Mouse (Mus musculus): ENCODE measurements around the gene Ackr4. TPM values are rescaled to one million over a fixed set of nuclear protein-coding genes. Genes with fewer than 3 reads are reported as not detected.

Ackr4 gene
- polyA plus RNA-seq, 1 experiment from 2014 or later: 1.2 TPM

- Histone ChIP-seq H3K36me3 (ENCODE audit: control insufficient read depth, insufficient read depth, low read length) (no peaks in the 10 kb centered on the region), H3K9ac (ENCODE audit: low read length) (no peak overlapping the region), H3K9me3 (ENCODE audit: control insufficient read depth, low read length) (no peaks in the 10 kb centered on the region), H3K4me3 (ENCODE audit: low read depth, low read length) (no peak overlapping the region), H3K4me1 (replicated peaks; ENCODE audit: control insufficient read depth, insufficient read depth, low read length) (no peaks in the 10 kb centered on the region), H3K27me3 (replicated peaks; ENCODE audit: control insufficient read depth, insufficient read depth, low read length) (no peaks in the 10 kb centered on the region), H3K27ac (ENCODE audit: low read depth) (no peak overlapping the region), H3K4me2 (ENCODE audit: low read length) (no peak overlapping the region)
- ATAC-seq (replicated peaks; ENCODE audit: low FRiP score, low TSS enrichment, low read depth): no peak
- WGBS: 50% methylated on average over 5 of the region's 5 CpGs
- peak; percentile 66 for DNase-seq (ENCODE audit: low spot score)
Measured at GRCm38 (mm10) chr9:104079379-104079778, 47.4 kb downstream of the Ackr4 start.

GRCm38 (mm10) chr9:104078780-104079179, 48.0 kb downstream of the Ackr4 start:
- H3K4me2 ChIP-seq (ENCODE audit: low read length): no peak overlapping the region
- DNase-seq (ENCODE audit: low spot score) (no peak), ATAC-seq (replicated peaks; ENCODE audit: low FRiP score, low TSS enrichment, low read depth) (no peak)
- no peak overlapping the region for H3K27ac ChIP-seq (ENCODE audit: low read depth)
- H3K9ac ChIP-seq (ENCODE audit: low read length): no peak overlapping the region
- no peaks in the 10 kb centered on the region for H3K4me1 ChIP-seq (replicated peaks; ENCODE audit: control insufficient read depth, insufficient read depth, low read length)
- 100% methylated on average over 1 of the region's 1 CpGs for whole genome bisulfite sequencing
- H3K9me3 ChIP-seq (ENCODE audit: control insufficient read depth, low read length): no peaks in the 10 kb centered on the region
- no peak overlapping the region for H3K4me3 ChIP-seq (ENCODE audit: low read depth, low read length)
- no peaks in the 10 kb centered on the region for H3K36me3 ChIP-seq (ENCODE audit: control insufficient read depth, insufficient read depth, low read length)
- no peaks in the 10 kb centered on the region for H3K27me3 ChIP-seq (replicated peaks; ENCODE audit: control insufficient read depth, insufficient read depth, low read length)

GRCm38 (mm10) chr9:104075808-104076207, 50.9 kb downstream of the Ackr4 start:
- no peak overlapping the region for H3K4me2 ChIP-seq (ENCODE audit: low read length)
- no peak overlapping the region for H3K9ac ChIP-seq (ENCODE audit: low read length)
- WGBS: 60% methylated on average over 2 of the region's 2 CpGs
- DNase-seq (ENCODE audit: low spot score): no peak
- H3K4me1 ChIP-seq (replicated peaks; ENCODE audit: control insufficient read depth, insufficient read depth, low read length): no peaks in the 10 kb centered on the region
- no peak for ATAC-seq (replicated peaks; ENCODE audit: low FRiP score, low TSS enrichment, low read depth)
- no peaks in the 10 kb centered on the region for H3K27me3 ChIP-seq (replicated peaks; ENCODE audit: control insufficient read depth, insufficient read depth, low read length)
- no peaks in the 10 kb centered on the region for H3K9me3 ChIP-seq (ENCODE audit: control insufficient read depth, low read length)
- H3K4me3 ChIP-seq (ENCODE audit: low read depth, low read length): no peak overlapping the region
- no peak overlapping the region for H3K27ac ChIP-seq (ENCODE audit: low read depth)
- no peaks in the 10 kb centered on the region for H3K36me3 ChIP-seq (ENCODE audit: control insufficient read depth, insufficient read depth, low read length)

- Histone ChIP-seq H3K27me3 (replicated peaks; ENCODE audit: control insufficient read depth, insufficient read depth, low read length) (no peaks in the 10 kb centered on the region), H3K4me2 (ENCODE audit: low read length) (no peak overlapping the region), H3K4me3 (ENCODE audit: low read depth, low read length) (no peak overlapping the region), H3K27ac (ENCODE audit: low read depth) (no peak overlapping the region), H3K36me3 (ENCODE audit: control insufficient read depth, insufficient read depth, low read length) (no peaks in the 10 kb centered on the region), H3K4me1 (replicated peaks; ENCODE audit: control insufficient read depth, insufficient read depth, low read length) (no peaks in the 10 kb centered on the region), H3K9me3 (ENCODE audit: control insufficient read depth, low read length) (no peaks in the 10 kb centered on the region), H3K9ac (ENCODE audit: low read length) (no peak overlapping the region)
- WGBS: 72% methylated on average over 8 of the region's 8 CpGs
- DNase-seq (ENCODE audit: low spot score) (no peak), ATAC-seq (replicated peaks; ENCODE audit: low FRiP score, low TSS enrichment, low read depth) (no peak)
Measured at GRCm38 (mm10) chr9:104070863-104071604, 55.7 kb downstream of the Ackr4 start.

GRCm38 (mm10) chr9:104070241-104070640, 56.5 kb downstream of the Ackr4 start:
- no peak overlapping the region for H3K4me2 ChIP-seq (ENCODE audit: low read length)
- H3K4me3 ChIP-seq (ENCODE audit: low read depth, low read length): no peak overlapping the region
- no peak overlapping the region for H3K27ac ChIP-seq (ENCODE audit: low read depth)
- no peak overlapping the region for H3K9ac ChIP-seq (ENCODE audit: low read length)
- no peaks in the 10 kb centered on the region for H3K36me3 ChIP-seq (ENCODE audit: control insufficient read depth, insufficient read depth, low read length)
- no peaks in the 10 kb centered on the region for H3K9me3 ChIP-seq (ENCODE audit: control insufficient read depth, low read length)
- H3K4me1 ChIP-seq (replicated peaks; ENCODE audit: control insufficient read depth, insufficient read depth, low read length): no peaks in the 10 kb centered on the region
- no peaks in the 10 kb centered on the region for H3K27me3 ChIP-seq (replicated peaks; ENCODE audit: control insufficient read depth, insufficient read depth, low read length)
- DNase-seq (ENCODE audit: low spot score) (no peak), ATAC-seq (replicated peaks; ENCODE audit: low FRiP score, low TSS enrichment, low read depth) (no peak)
- WGBS: 77% methylated on average over 4 of the region's 4 CpGs

DNA sequence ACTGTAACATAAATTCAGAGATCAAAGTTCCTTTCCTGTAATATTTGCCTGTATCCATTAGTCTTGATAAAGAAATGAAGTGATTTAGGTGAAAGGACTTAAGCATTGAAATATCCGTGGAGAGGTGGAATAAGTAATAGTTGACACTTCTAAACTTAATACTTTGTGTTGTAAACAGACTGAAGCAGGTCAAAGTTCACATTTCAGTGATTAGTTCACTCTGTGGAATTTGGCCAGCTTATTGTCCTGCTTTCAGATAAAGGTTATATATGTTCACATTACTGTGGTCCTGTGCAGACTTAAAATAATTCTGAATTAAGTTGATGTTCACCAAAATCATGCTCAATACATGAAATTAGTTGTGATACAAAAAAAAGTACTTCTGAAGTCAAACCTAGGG, 62.2 kb downstream of the Ackr4 start:
- no peak for DNase-seq (ENCODE audit: low spot score)
- no peak overlapping the region for H3K4me3 ChIP-seq (ENCODE audit: low read depth, low read length)
- peaks cover 15% of the 10 kb centered on the region for H3K36me3 ChIP-seq (ENCODE audit: control insufficient read depth, insufficient read depth, low read length)
- H3K9ac ChIP-seq (ENCODE audit: low read length): no peak overlapping the region
- no peak overlapping the region for H3K4me2 ChIP-seq (ENCODE audit: low read length)
- H3K9me3 ChIP-seq (ENCODE audit: control insufficient read depth, low read length): no peaks in the 10 kb centered on the region
- 14% methylated on average over 1 of the region's 1 CpGs for WGBS
- H3K4me1 ChIP-seq (replicated peaks; ENCODE audit: control insufficient read depth, insufficient read depth, low read length): peaks cover 12% of the 10 kb centered on the region
- no peak for ATAC-seq (replicated peaks; ENCODE audit: low FRiP score, low TSS enrichment, low read depth)
- H3K27ac ChIP-seq (ENCODE audit: low read depth): no peak overlapping the region
- no peaks in the 10 kb centered on the region for H3K27me3 ChIP-seq (replicated peaks; ENCODE audit: control insufficient read depth, insufficient read depth, low read length)

- peak within 1 kb of the TSS; percentile 73 for H3K9ac ChIP-seq (ENCODE audit: low read length)
- ATAC-seq (replicated peaks; ENCODE audit: low FRiP score, low TSS enrichment, low read depth) (peak; percentile 95), DNase-seq (ENCODE audit: low spot score) (peak; percentile 96)
- WGBS: under 1% methylated on average over 30 of the region's 30 CpGs
- peaks cover 12% of the 10 kb centered on the region for H3K4me1 ChIP-seq (replicated peaks; ENCODE audit: control insufficient read depth, insufficient read depth, low read length)
- H3K27ac ChIP-seq (ENCODE audit: low read depth): peak within 1 kb of the TSS; percentile 76
- H3K4me2 ChIP-seq (ENCODE audit: low read length): peak within 1 kb of the TSS; percentile 80
- H3K27me3 ChIP-seq (replicated peaks; ENCODE audit: control insufficient read depth, insufficient read depth, low read length): no peaks in the 10 kb centered on the region
- no peaks in the 10 kb centered on the region for H3K9me3 ChIP-seq (ENCODE audit: control insufficient read depth, low read length)
- peaks cover 22% of the 10 kb centered on the region for H3K36me3 ChIP-seq (ENCODE audit: control insufficient read depth, insufficient read depth, low read length)
- H3K4me3 ChIP-seq (ENCODE audit: low read depth, low read length): peak within 1 kb of the TSS; percentile 83
Measured at GRCm38 (mm10) chr9:104063244-104063961, 63.3 kb downstream of the Ackr4 start, which contains the start of gene Acad11. Gene Acad11 (plus strand): TSS chr9:104063377.

DNA sequence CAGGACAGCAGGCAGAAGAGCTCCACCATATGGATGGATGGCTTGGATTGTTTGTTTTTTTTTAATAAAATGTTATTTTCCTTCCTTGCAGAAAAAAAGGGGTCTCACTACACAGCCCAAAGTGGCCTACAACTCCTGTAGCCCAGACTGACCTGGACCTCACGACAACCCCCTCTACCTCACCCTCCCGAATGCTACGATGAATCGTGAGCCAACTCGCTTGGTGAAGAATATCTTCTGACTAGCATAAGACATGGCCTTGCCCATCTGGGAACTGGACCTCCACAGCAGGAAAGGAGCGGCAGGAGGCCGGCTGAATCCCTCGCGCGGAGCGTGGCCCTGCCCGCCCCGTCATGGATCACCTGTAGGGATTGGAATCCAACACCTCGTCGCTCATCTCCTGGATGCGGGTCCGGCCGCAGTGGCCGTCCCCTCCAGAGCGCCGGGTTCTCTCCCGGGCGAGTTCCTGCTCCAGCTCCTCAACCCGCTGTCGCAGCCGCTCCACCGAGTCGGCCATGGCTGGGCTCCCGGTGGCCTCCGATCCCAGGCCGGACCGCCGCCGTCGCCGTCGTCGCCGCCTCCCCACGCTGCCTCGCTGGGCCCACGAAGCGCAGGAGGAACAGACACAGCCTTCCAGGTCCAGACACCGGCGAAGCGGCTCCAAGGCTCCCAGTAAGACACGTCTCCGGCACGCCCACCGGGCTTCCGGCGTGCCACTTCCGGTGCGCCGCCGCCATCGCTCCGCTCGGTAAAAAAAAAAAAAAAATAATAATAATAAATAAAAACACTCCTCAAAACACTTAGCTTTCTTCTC, 64.1 kb downstream of the Ackr4 start, which contains the start of gene Uba5:
Gene Uba5, minus strand, starts transcription at position 705 of the 814 bp plus-strand sequence.
- peak within 1 kb of the TSS; percentile 80 for H3K4me2 ChIP-seq (ENCODE audit: low read length)
- DNase-seq (ENCODE audit: low spot score): no peak
- H3K27me3 ChIP-seq (replicated peaks; ENCODE audit: control insufficient read depth, insufficient read depth, low read length): no peaks in the 10 kb centered on the region
- ATAC-seq (replicated peaks; ENCODE audit: low FRiP score, low TSS enrichment, low read depth): peak; percentile 67
- H3K36me3 ChIP-seq (ENCODE audit: control insufficient read depth, insufficient read depth, low read length): peaks cover 29% of the 10 kb centered on the region
- peak within 1 kb of the TSS; percentile 83 for H3K4me3 ChIP-seq (ENCODE audit: low read depth, low read length)
- H3K9me3 ChIP-seq (ENCODE audit: control insufficient read depth, low read length): no peaks in the 10 kb centered on the region
- WGBS: under 1% methylated on average over 59 of the region's 59 CpGs
- peaks cover 12% of the 10 kb centered on the region for H3K4me1 ChIP-seq (replicated peaks; ENCODE audit: control insufficient read depth, insufficient read depth, low read length)
- H3K27ac ChIP-seq (ENCODE audit: low read depth): peak within 1 kb of the TSS; percentile 76
- H3K9ac ChIP-seq (ENCODE audit: low read length): peak within 1 kb of the TSS; percentile 73
